Mouse (Mus musculus): ENCODE data around the gene Ddx21. TPM values are rescaled to one million over a fixed set of nuclear protein-coding genes. Genes with fewer than 3 reads are reported as not detected.
A peak's percentile ranks its signal among the peaks of the same experiment; 100 is the strongest.

Gene Ddx21
- polyA plus RNA-seq, 1 experiment from 2014 or later: 8.2 TPM

GRCm38 (mm10) chr10:62544316-62544715 lies 57.8 kb downstream of the Ddx21 start:
- Histone ChIP-seq H3K27ac (ENCODE audit: low read length) (no peak overlapping the region), H3K4me3 (ENCODE audit: low read depth, low read length) (no peak overlapping the region), H3K4me1 (ENCODE audit: insufficient read depth, low read depth, low read length) (no peaks in the 10 kb centered on the region), H3K9me3 (ENCODE audit: low read length) (no peaks in the 10 kb centered on the region), H3K9ac (replicated peaks; ENCODE audit: low read depth) (no peak overlapping the region), H3K4me2 (replicated peaks; ENCODE audit: low read depth, low read length) (no peak overlapping the region), H3K27me3 (replicated peaks; ENCODE audit: insufficient read depth, low read length) (no peaks in the 10 kb centered on the region), H3K36me3 (ENCODE audit: insufficient read depth, low read length) (no peaks in the 10 kb centered on the region)
- 82% methylated on average over 4 of the region's 4 CpGs for WGBS
- ATAC-seq: no peak
- DNase-seq (ENCODE audit: low spot score): no peak
- TF ChIP-seq EP300 (IDR thresholded peaks at IDR 0.05) (no peak), CTCF (IDR thresholded peaks at IDR 0.05) (no peak)

GRCm38 (mm10) chr10:62543399-62543808 lies 58.7 kb downstream of the Ddx21 start:
- TF ChIP-seq EP300 (IDR thresholded peaks at IDR 0.05) (no peak), CTCF (IDR thresholded peaks at IDR 0.05) (no peak)
- no peak overlapping the region for H3K4me2 ChIP-seq (replicated peaks; ENCODE audit: low read depth, low read length)
- DNase-seq (ENCODE audit: low spot score): peak; percentile 64
- 66% methylated on average over 12 of the region's 12 CpGs for WGBS
- H3K9ac ChIP-seq (replicated peaks; ENCODE audit: low read depth): no peak overlapping the region
- no peaks in the 10 kb centered on the region for H3K27me3 ChIP-seq (replicated peaks; ENCODE audit: insufficient read depth, low read length)
- no peak overlapping the region for H3K4me3 ChIP-seq (ENCODE audit: low read depth, low read length)
- no peaks in the 10 kb centered on the region for H3K4me1 ChIP-seq (ENCODE audit: insufficient read depth, low read depth, low read length)
- no peaks in the 10 kb centered on the region for H3K36me3 ChIP-seq (ENCODE audit: insufficient read depth, low read length)
- H3K27ac ChIP-seq (ENCODE audit: low read length): no peak overlapping the region
- no peaks in the 10 kb centered on the region for H3K9me3 ChIP-seq (ENCODE audit: low read length)
- ATAC-seq: peak; percentile 83

GRCm38 (mm10) chr10:62542928-62543327 lies 59.2 kb downstream of the Ddx21 start:
- ATAC-seq (peak; percentile 50), DNase-seq (ENCODE audit: low spot score) (no peak)
- H3K9ac ChIP-seq (replicated peaks; ENCODE audit: low read depth): no peak overlapping the region
- no peak overlapping the region for H3K27ac ChIP-seq (ENCODE audit: low read length)
- TF ChIP-seq EP300 (IDR thresholded peaks at IDR 0.05): no peak
- TF ChIP-seq CTCF (IDR thresholded peaks at IDR 0.05): no peak
- no peak overlapping the region for H3K4me2 ChIP-seq (replicated peaks; ENCODE audit: low read depth, low read length)
- no peaks in the 10 kb centered on the region for H3K9me3 ChIP-seq (ENCODE audit: low read length)
- no peak overlapping the region for H3K4me3 ChIP-seq (ENCODE audit: low read depth, low read length)
- H3K4me1 ChIP-seq (ENCODE audit: insufficient read depth, low read depth, low read length): no peaks in the 10 kb centered on the region
- no peaks in the 10 kb centered on the region for H3K36me3 ChIP-seq (ENCODE audit: insufficient read depth, low read length)
- H3K27me3 ChIP-seq (replicated peaks; ENCODE audit: insufficient read depth, low read length): no peaks in the 10 kb centered on the region
- 84% methylated on average over 8 of the region's 8 CpGs for WGBS

GRCm38 (mm10) chr10:62542507-62542906 lies 59.6 kb downstream of the Ddx21 start:
- TF ChIP-seq CTCF (IDR thresholded peaks at IDR 0.05): no peak
- TF ChIP-seq EP300 (IDR thresholded peaks at IDR 0.05): no peak
- Histone ChIP-seq H3K9ac (replicated peaks; ENCODE audit: low read depth) (no peak overlapping the region), H3K27me3 (replicated peaks; ENCODE audit: insufficient read depth, low read length) (no peaks in the 10 kb centered on the region), H3K4me2 (replicated peaks; ENCODE audit: low read depth, low read length) (no peak overlapping the region), H3K4me3 (ENCODE audit: low read depth, low read length) (no peak overlapping the region), H3K27ac (ENCODE audit: low read length) (no peak overlapping the region), H3K36me3 (ENCODE audit: insufficient read depth, low read length) (no peaks in the 10 kb centered on the region), H3K9me3 (ENCODE audit: low read length) (no peaks in the 10 kb centered on the region), H3K4me1 (ENCODE audit: insufficient read depth, low read depth, low read length) (no peaks in the 10 kb centered on the region)
- ATAC-seq (no peak), DNase-seq (ENCODE audit: low spot score) (no peak)
- WGBS: 89% methylated on average over 12 of the region's 12 CpGs

GRCm38 (mm10) chr10:62541499-62541898 lies 60.6 kb downstream of the Ddx21 start:
- H3K4me3 ChIP-seq (ENCODE audit: low read depth, low read length): no peak overlapping the region
- ATAC-seq (no peak), DNase-seq (ENCODE audit: low spot score) (peak; percentile 41)
- no peak for TF ChIP-seq CTCF (IDR thresholded peaks at IDR 0.05)
- no peak for TF ChIP-seq EP300 (IDR thresholded peaks at IDR 0.05)
- no peak overlapping the region for H3K9ac ChIP-seq (replicated peaks; ENCODE audit: low read depth)
- WGBS: 87% methylated on average over 12 of the region's 12 CpGs
- no peak overlapping the region for H3K27ac ChIP-seq (ENCODE audit: low read length)
- no peak overlapping the region for H3K4me2 ChIP-seq (replicated peaks; ENCODE audit: low read depth, low read length)
- H3K36me3 ChIP-seq (ENCODE audit: insufficient read depth, low read length): no peaks in the 10 kb centered on the region
- H3K27me3 ChIP-seq (replicated peaks; ENCODE audit: insufficient read depth, low read length): no peaks in the 10 kb centered on the region
- no peaks in the 10 kb centered on the region for H3K9me3 ChIP-seq (ENCODE audit: low read length)
- no peaks in the 10 kb centered on the region for H3K4me1 ChIP-seq (ENCODE audit: insufficient read depth, low read depth, low read length)

GRCm38 (mm10) chr10:62540800-62541199 lies 61.3 kb downstream of the Ddx21 start:
- Histone ChIP-seq H3K27me3 (replicated peaks; ENCODE audit: insufficient read depth, low read length) (no peaks in the 10 kb centered on the region), H3K36me3 (ENCODE audit: insufficient read depth, low read length) (no peaks in the 10 kb centered on the region), H3K27ac (ENCODE audit: low read length) (no peak overlapping the region), H3K9ac (replicated peaks; ENCODE audit: low read depth) (no peak overlapping the region), H3K9me3 (ENCODE audit: low read length) (no peaks in the 10 kb centered on the region), H3K4me3 (ENCODE audit: low read depth, low read length) (no peak overlapping the region), H3K4me1 (ENCODE audit: insufficient read depth, low read depth, low read length) (no peaks in the 10 kb centered on the region), H3K4me2 (replicated peaks; ENCODE audit: low read depth, low read length) (no peak overlapping the region)
- 54% methylated on average over 3 of the region's 3 CpGs for WGBS
- no peak for DNase-seq (ENCODE audit: low spot score)
- no peak for TF ChIP-seq CTCF (IDR thresholded peaks at IDR 0.05)
- no peak for TF ChIP-seq EP300 (IDR thresholded peaks at IDR 0.05)
- no peak for ATAC-seq

GRCm38 (mm10) chr10:62534509-62534908 lies 67.6 kb downstream of the Ddx21 start:
- Histone ChIP-seq H3K27ac (ENCODE audit: low read length) (peak overlapping the region; percentile 66; the same call in 1 of the 2 replicates), H3K36me3 (ENCODE audit: insufficient read depth, low read length) (no peaks in the 10 kb centered on the region), H3K27me3 (replicated peaks; ENCODE audit: insufficient read depth, low read length) (no peaks in the 10 kb centered on the region), H3K4me2 (replicated peaks; ENCODE audit: low read depth, low read length) (no peak overlapping the region), H3K9ac (replicated peaks; ENCODE audit: low read depth) (no peak overlapping the region), H3K4me1 (ENCODE audit: insufficient read depth, low read depth, low read length) (no peaks in the 10 kb centered on the region), H3K9me3 (ENCODE audit: low read length) (no peaks in the 10 kb centered on the region), H3K4me3 (ENCODE audit: low read depth, low read length) (no peak overlapping the region)
- ATAC-seq (peak; percentile 69), DNase-seq (ENCODE audit: low spot score) (peak; percentile 69)
- no peak for TF ChIP-seq CTCF (IDR thresholded peaks at IDR 0.05)
- TF ChIP-seq EP300 (IDR thresholded peaks at IDR 0.05): peak; percentile 78
- 61% methylated on average over 7 of the region's 7 CpGs for WGBS
